Mouse (Mus musculus) myocyte (in vitro differentiated cells): ENCODE results near the gene Crlf2.

Source experiments
- MAX ChIP-seq: IDR thresholded peaks from one replicate; pipeline ENCODE4 v1.6.1; 2011; ENCODE audit warnings: low read depth, mild to moderate bottlenecking, control low read depth
- TCF12 ChIP-seq: IDR thresholded peaks from one replicate; pipeline ENCODE4 v1.6.1; 2011; ENCODE audit warnings: mild to moderate bottlenecking, control low read depth; ENCODE audit not compliant: poor library complexity, insufficient read depth, severe bottlenecking

DNA sequence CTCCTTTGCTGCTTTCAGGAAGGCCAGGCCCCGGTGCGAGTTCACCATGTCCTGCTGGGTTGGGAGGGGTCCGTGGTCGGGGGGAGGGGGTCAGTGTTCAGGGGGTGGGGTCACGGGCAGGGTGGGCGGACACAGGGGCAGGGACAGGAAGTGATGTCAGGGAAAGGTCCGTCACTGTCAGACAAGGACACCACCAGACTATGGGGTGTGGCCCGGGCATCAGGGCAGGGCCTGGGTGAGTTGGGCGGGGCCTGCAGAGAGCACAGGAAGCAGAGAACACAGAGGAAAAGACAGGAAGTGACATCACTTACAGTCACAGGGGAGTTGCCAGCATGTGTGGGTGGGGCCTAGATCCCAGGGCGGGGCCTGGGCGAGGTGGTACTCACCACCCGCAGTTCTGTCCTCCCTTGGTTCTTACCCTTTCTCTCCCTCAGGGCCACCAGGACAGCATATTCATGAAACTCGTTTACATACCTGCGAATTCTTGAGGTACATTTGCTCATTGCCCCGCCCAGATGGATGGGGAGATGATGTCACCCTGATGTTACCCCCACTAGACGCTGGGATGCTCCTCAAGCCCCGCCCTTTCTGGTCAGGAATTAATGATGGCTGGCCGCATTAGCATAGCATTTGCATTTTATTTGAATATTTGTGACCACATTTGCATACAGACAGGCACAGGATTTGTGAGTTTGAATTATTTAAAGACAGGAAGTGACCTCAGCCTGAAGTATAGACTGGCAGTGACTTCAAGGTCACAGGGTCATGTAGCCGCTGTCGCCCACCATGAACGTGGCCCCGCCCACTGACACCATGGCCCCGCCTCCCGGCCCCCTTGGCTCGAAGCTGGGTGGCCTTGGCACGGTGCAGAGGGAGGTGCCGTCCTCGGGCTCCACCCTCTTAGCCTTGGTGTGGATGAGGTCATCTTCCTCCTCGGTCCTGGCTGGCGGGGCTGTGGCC, 4.4 kb downstream of the Crlf2 start:
- TF ChIP-seq TCF12 (no peak), MAX (no peak)
